Mouse (Mus musculus) brain, embryonic 14.5 days (tissue): Measurements from ENCODE around the gene Bcl2. TPM values are rescaled to one million over a fixed set of nuclear protein-coding genes. Genes with fewer than 3 reads are reported as not detected.
A peak's percentile ranks its signal among the peaks of the same experiment; 100 is the strongest.

Experiments used
- DNase-seq: peaks from one replicate; pipeline ENCODE4 v3.0.0-alpha.2; 2011; ENCODE audit warnings: low read depth
- CTCF ChIP-seq: fragments of 200-500 bp; IDR thresholded peaks from 2 replicates; pipeline ENCODE4 v1.5.1; 2012; ENCODE audit warnings: inconsistent platforms, mild to moderate bottlenecking, moderate library complexity, borderline replicate concordance; ENCODE audit not compliant: insufficient read depth, insufficient read length; ENCODE audit errors: extremely low read depth
- POLR2A ChIP-seq: fragments of 200-500 bp; IDR thresholded peaks from 2 replicates; pipeline ENCODE4 v1.6.1; 2012; ENCODE audit warnings: mild to moderate bottlenecking, inconsistent platforms, borderline replicate concordance; ENCODE audit not compliant: poor library complexity, insufficient read depth, insufficient read length, severe bottlenecking; ENCODE audit errors: extremely low read depth
- polyA plus RNA-seq: library from polyadenylated mRNA; depleted of rRNA; stranded (reverse); fragments of >200 nt; gene quantifications from 2 replicates; pipeline ENCODE4 v1.2.3, GENCODE M21; 2012

Gene Bcl2
- polyA plus RNA-seq, 1 experiment: 7.7 TPM

- DNase-seq: no peak
- TF ChIP-seq CTCF (no peak), POLR2A (no peak)
Observed at GRCm38 (mm10) chr1:106567506-106567905, 146.6 kb downstream of the Bcl2 start.

- DNase-seq: no peak
- TF ChIP-seq POLR2A: no peak
- no peak for TF ChIP-seq CTCF
Observed at GRCm38 (mm10) chr1:106566120-106567086, 147.7 kb downstream of the Bcl2 start.

- no peak for DNase-seq
- TF ChIP-seq CTCF (no peak), POLR2A (no peak)
Observed at GRCm38 (mm10) chr1:106565238-106565637, 148.8 kb downstream of the Bcl2 start.

GRCm38 (mm10) chr1:106564436-106564835 lies 149.6 kb downstream of the Bcl2 start:
- TF ChIP-seq POLR2A: no peak
- no peak for TF ChIP-seq CTCF
- DNase-seq: no peak

- TF ChIP-seq POLR2A: no peak
- TF ChIP-seq CTCF: no peak
- DNase-seq: no peak
Observed at GRCm38 (mm10) chr1:106562751-106563150, 151.3 kb downstream of the Bcl2 start.

GRCm38 (mm10) chr1:106561085-106561760 lies 152.9 kb downstream of the Bcl2 start:
- DNase-seq: no peak
- no peak for TF ChIP-seq POLR2A
- TF ChIP-seq CTCF: no peak

- TF ChIP-seq POLR2A: no peak
- peak; percentile 23 for DNase-seq
Observed at GRCm38 (mm10) chr1:106560105-106560504, 154.0 kb downstream of the Bcl2 start.

GRCm38 (mm10) chr1:106559116-106559605 lies 154.9 kb downstream of the Bcl2 start:
- DNase-seq: no peak
- TF ChIP-seq POLR2A (no peak), CTCF (no peak)

GRCm38 (mm10) chr1:106555498-106556168 lies 158.4 kb downstream of the Bcl2 start:
- DNase-seq: no peak
- TF ChIP-seq POLR2A (no peak), CTCF (no peak)

- TF ChIP-seq POLR2A: no peak
- TF ChIP-seq CTCF: no peak
- DNase-seq: no peak
Observed at GRCm38 (mm10) chr1:106553846-106554802, 159.9 kb downstream of the Bcl2 start.
